Mouse (Mus musculus) T-cell, adult 2 months (primary cell): ENCODE measurements at regions not wholly inside any gene's neighbourhood (a gene's known extent, or its start where the extent isn't known, plus 50 kb on each side); places are given as distances from the start of the nearest gene placed in this dataset.

Experiments used
- DNase-seq: peaks from one replicate; pipeline ENCODE4 v3.0.0; 2022; ENCODE audit warnings: low spot score

DNA sequence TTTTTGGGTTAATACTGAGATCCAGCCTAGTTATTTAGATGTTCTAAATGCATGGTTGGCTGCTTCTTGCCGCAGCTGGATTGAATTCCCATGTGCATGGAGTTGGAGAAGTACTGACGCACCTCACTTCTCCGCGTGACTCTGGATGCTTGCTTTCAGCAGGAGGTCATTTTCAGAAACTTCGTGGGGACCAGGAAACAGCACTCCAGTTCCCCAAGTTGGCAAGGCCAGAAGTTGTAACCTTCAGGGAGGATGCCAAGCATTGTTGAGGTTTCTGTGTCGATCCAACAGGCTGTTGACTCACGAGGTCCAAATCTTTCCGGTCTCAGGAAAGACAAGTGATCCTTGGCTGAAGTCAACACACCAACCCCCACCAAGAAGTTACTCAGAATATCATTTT is 167.6 kb upstream of the Dpt start:
- DNase-seq: no peak

DNA sequence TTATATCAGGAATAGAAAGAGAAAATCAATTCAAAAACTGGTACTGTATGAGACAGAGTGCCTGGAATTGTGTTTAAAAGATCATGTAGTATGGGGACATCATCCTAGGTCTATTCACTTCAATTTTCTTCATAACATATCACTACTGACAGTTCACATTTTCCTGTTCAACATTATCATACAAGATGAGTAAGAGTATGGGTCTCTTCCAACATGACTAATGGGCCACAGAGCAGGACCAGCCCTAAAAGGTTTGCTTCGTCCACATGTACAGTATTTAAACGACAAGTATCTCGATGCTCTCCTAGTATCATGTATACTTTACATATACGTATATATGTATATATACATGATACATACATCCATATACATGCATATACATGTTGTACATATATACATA is 164.8 kb upstream of the Atp1b1 start:
- no peak for DNase-seq

DNA sequence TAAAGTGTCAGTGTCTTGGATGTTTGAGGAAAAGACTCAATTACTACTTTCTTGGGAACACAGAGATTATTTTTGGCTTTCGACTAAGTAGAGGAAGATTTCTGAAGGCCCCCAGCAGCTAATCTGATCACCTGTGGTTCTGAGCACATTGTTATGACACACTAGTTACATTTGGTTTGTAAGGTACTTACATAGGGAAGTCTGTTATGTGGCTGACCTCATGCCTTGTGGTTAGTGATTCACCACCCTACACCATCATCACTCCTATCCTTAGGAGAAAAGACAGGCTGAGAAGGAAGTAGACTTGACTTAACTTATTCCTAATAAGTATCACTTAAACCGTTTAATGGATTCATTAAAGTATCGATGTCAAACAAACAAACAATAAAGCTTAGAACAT is 164.3 kb upstream of the Atp1b1 start:
- DNase-seq: no peak

DNA sequence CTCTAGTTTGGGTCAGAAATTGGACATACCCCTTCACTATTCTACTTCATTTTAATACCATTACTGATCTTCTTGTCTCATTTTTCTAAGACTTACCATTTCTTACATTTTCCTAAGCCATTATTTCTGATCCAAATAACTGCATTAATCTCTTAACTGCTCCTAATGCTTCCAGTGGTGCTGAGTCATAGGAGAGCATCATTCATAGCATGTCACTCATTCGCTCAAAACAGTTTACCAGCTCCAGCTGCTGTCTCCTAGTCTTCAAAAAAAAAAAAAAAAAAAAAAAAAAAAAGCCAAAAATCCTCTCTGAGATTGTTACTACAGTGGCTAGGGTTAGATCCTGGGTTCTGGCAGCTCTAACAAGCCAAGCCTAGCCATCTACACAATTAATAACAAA is 162.0 kb upstream of the Atp1b1 start:
- DNase-seq: no peak

DNA sequence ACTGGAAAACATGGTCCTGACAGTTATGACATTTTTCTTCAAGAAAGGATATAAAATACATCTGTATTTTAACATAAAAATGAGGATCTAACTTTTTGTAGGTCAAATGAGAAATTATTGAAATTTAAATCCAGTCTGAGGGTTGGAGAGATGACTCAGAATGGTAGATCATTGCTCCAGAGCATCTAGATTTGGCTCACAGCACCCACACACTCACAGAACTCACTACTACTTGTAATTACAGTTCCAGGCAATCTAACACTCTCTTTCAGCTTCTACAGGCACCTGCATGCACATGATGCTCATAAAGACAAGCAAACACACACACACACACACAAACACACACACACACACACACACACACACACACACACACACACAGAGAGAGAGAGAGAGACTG is 159.7 kb upstream of the Atp1b1 start:
- DNase-seq: no peak

DNA sequence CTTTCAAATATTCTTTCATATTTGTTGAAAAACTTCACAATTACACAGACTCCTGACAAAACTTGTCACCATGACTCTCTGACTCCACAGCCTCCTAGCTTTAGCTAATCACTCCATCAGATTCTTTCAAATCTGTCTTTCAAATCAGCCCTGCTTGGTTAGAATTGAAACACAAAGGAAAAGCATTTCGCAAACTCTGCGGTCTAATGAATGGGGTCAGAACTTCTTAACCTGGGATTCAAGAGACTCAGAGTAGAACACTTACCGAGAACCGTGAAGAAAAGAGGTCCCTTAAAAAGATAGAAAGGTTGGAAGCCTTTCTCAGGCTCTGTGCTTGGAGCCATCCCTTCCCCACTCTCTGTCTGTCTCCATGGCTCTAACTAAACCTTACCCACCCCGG is 148.9 kb upstream of the Atp1b1 start:
- DNase-seq: no peak

DNA sequence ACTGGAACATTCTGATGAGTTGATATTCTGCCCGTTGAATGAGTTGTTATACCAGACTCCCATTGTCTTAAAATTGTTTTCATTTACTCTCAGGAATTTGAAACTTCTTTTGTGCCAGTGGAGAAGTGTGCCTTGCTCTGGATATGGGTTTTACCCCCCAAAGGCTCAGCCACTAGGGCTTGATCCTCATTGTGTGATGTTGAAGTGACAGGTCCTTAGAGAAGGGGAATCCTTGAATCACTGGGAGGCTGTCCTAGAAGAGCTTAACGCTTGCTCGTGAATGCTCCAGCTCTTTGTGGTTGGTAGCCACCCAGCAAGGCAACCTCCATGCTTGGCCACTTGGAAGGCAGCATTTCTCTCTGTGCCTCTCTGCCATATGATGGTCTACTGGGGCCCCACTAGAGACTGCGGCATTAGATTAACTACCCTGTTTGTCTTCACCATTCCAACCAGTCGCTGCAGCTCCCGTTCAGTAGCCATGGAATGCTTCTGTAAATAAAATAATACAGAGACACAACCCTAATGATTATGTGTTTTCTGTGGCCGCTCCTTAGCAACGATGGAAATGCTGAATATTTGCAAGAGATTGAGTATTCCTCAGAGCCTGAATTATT is 148.1 kb upstream of the Atp1b1 start:
- no peak for DNase-seq

DNA sequence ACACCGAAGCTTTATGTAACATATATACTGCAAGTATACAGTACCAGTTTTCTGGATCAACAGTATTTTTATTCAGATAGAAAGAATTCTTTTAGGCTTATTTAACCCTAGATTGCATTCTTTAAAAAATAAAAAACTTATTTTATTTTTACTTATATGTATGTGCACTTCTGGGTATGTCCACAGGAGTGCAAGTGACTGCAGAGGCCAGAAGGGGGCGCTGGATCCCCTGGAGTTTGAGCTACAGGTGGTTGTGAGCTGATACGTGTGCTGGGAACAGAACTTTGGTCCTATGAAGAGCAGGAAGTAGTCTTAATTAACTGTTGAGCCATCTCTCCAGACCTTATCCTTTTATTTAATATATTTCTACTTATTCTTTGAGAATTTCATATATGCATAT is 145.3 kb upstream of the Atp1b1 start:
- DNase-seq: no peak

DNA sequence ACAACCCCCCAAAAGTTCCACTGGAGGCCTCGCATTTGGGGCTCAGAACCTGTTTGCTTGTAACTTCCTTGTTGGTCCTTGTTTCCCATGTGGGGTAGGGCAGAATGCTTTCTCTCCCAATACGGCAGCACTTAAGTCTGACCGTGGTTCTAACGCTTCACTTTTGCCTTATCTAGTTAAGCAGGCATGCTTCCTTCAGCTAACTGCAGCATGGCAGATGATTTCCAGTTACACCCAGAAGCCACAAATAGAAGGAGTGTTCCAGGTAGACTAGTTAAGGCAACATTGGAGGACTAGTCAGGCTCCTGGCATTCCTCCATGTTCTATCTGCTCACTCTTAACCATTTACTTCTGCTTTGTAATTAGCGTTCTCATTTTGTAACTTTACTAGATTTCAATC is 144.4 kb upstream of the Atp1b1 start:
- DNase-seq: no peak

DNA sequence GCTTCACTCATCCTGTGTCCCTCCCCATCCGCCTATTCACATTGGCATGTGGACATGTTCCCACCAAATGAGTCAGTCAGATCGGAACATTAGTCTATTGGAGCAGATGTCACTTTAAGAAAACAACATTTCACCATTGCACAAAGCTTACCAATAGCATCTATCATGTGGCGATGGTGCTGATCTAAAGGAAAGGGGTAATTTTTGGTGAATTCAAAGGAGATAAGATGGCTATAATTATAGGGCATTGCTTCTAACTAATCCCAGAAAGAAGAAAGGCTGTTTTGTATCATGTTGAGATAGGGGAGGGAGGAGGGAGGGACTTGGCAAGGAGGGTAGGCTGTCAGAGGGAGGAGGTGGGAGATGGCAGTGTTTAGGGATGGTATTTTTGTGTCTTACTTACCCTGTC is 132.1 kb upstream of the Atp1b1 start:
- DNase-seq: no peak

DNA sequence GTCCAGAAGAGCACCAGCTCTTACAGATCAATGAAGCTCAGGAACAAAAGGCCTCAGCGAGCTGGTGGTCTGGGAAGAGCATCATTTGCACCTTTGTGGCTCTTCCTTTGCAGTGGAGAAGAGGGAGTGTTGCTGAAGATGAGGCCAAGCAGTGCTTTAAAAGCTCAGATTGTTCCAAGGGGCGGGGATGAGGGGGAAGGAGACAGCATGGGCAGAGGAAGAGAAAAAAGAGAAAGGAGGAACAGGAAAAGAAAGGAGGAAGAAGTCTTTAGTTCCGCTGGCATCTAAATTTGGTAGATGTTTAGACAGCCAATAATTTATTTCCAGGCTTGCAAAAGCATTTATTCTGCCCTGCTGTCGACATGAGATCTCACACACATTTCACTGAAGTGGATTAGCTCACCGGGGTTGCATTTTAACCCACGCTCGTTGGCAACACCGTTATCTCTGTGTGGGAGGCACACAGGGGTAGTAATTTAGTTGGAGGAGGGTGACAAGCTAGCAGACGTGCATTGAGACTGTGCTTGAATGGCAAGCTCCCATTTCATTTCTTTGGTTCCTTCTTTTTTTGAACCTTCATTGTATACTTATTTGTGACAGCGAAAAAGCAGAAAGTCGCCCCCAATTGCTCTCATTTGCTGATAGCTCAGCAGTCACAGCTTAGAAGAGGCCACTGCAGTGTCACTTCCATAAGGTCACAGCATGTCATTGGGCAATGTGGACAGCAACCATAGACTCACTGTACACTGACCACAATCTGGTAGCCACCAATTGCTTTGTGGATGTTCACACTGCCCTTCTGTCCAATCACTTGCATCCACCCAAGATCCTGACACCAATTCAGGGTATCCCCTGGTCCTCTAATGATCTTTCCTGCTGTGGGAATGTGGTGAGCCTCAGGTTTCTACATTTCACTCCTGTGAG is 128.2 kb upstream of the Atp1b1 start:
- no peak for DNase-seq

DNA sequence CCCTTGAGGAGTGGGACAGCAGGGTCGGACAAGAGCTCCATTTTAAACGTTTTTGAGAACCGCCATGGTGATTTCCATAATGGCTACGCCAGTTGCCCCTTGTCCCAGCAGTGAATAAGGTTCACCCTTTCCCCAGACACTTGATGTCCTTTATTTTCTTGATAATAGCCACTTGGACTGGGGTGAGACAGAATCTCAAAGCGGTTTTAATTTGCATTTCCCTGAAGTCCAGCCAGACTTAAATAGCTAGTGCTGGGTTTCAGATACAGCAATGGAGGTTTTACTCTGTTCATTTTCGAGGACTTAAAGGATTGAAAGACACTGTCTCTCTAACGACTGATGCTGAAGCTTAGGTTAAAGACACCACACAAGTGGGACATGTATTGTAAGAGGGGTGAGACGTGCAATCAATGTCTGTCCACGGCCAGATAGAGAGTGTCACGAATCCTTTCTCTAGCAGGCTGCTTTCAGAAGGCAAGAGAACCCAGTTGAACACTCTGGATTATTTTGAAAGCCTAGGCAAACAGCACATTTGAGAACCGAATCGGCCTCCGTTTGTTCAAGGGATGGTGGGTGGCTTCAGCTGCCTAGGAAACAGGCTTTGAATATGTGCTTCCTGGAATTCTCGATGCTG is 118.8 kb upstream of the Atp1b1 start:
- no peak for DNase-seq

DNA sequence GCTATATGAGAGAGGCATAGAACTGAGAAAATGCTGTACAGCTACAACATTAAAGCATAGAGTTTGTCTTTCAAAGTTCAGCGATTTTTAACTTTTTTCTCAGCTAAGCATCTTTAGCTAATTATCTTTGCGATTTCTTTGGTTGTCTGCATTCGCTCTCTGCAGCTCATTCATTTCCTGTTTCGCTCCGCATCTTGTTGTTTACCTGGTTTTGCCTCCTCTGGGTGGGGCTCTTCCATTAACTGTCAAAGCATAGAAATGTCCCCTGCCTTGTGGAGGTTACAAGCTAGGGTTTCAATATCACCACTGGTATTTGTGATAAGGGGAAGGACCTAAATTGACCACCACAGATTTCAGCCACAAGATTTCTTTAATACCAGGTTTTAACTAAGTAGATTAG is 115.5 kb upstream of the Atp1b1 start:
- DNase-seq: peak; percentile 20

DNA sequence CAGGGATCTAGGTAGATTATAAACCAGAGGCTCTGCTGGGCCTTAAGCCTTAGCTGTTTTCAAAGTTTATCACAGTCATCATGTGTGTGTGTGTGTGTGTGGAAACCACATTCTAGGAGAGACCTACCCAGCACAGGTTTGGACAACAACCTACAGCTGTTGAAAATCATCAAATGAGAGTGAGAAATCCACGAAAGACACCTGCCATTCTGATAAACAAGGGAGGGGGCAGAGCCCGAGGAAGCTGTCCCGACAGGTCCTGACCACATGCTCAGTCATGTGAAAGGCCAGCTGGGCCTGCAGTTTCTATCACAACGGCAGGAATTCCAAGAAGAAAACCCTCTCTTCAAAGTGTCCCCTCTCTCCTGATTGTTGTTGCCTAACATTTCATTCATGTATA is 114.0 kb upstream of the Atp1b1 start:
- DNase-seq: no peak

DNA sequence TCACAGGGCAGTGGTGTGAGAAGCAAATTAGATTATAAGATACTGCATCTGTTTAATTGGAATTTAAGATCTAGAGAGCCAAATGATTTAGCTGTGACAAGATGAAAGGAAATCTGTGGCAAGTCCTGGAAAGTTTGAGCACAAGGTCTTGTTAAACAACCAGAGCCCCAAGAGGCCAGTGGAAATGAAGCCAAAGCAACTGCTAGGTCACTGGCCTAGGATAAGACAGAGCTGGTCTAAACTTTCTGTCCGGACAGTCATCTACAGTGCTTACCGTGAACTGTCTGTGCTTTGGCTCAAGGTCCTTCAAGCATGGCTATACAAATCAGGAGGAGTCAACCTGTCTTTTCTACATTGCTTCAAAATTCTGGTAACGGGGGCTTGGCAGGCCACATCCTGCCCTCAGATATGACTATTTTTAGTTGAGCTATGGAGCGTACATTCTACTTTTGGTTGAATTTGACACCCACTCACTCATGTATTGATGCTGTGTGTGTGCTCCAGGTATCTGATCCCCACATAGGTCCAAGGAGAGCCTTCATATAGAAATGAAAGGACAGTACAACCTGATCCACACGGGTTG is 113.4 kb upstream of the Atp1b1 start:
- DNase-seq: peak; percentile 39

DNA sequence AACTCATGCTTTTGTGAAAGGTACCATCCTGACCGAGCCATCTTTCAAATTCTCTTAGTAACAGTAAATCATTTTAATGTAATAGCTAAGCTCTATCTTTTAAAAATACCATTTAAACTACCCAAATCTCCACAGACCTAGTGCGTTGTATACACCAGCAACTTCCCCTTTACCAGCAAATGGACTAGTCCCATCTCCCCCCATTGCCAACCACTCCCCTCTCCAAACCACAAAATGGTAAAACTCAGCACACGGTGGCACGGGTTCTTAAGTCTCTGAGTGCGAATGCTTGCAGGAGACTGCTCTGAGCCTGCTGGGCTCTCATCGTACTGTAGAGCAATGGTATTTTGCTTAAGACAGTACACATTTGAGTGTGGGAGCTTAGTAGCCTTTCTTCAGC is 106.7 kb upstream of the Atp1b1 start:
- no peak for DNase-seq

DNA sequence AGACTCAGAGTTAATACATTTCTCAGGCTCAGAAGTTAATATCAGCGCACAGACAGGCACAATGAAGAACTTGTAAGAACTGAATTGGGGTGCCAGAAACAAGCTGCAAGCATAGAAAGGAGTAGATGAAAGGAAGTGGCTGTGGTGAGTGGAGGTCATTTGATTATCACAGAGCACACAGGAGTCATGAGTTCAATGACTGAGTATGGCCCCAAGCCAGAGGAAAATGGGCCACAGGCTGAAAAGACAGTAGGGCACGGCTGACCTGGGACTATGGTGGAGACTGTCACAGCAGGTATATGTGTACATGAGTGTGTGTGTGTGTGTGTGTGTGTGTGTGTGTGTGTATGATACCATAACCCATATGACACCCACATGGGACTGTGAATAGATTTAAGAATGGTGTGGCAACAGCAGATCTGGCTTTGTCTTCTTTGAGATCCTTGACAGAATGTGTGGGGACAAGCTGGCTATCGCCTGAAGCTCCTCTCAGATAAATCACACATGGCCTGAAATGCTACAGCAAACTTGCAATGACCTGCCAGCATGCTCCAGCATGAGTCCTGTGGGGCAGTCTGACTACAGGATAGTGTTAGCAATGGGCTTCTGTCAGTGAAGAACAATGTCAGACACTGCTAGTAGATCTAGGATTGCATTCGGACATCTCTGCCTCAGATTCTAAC is 101.5 kb upstream of the Atp1b1 start:
- DNase-seq: no peak

DNA sequence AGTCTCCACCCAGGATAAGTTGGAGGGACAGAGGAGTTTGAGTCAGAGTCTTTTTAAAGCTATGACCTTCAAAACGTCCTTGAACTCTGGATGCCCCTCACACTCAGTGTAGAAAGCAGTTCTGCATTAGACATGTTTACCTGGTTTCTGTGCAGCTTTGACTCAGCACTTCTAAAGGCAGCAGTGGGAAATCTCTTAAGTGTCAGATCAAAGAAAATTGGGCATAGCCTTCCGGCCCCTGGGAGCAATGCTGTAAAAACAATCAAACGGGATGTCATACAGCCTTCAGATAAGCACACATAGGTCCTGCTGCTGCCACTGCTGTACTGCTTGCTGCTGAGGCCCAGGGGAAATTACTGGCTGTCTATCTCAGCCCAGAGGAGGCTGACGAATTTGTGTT is 94.5 kb upstream of the Atp1b1 start:
- DNase-seq: no peak

DNA sequence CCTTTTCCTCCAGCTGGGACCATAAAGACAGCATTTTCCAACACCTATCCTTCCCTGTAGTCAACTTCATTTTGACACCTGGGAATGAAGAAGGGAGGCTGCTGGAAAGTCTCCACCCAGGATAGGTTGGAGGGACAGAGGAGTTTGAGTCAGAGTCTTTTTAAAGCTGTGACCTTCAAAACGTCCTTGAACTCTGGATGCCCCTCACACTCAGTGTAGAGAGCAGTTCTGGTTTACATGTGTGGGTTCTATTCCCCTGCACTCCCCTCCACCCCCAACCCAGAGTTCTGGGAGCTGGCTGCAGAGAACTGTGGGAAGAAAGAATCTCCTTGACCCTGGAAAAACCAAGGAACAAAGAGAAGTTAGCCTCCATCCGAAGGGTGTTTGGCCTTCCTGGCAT is 92.9 kb upstream of the Atp1b1 start:
- no peak for DNase-seq

DNA sequence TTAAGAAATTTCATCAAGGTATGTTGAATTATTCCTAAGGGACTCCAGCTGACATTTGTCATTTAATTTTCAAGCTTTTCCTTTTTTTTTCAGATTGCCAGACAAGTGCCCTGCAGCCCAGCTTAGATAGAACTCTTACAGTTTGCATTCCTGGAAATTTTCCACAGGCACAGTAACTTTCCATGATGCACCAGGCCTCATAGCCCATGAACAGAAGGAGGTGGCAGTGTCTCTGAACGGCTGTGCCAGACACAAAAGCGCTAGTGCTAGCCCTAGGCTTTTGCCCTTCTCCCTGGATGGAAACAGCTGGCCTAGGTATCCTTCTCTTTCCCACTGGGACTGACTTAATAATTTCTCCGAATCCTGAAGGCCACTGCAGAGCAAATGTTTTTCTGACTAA is 92.4 kb upstream of the Atp1b1 start:
- no peak for DNase-seq

DNA sequence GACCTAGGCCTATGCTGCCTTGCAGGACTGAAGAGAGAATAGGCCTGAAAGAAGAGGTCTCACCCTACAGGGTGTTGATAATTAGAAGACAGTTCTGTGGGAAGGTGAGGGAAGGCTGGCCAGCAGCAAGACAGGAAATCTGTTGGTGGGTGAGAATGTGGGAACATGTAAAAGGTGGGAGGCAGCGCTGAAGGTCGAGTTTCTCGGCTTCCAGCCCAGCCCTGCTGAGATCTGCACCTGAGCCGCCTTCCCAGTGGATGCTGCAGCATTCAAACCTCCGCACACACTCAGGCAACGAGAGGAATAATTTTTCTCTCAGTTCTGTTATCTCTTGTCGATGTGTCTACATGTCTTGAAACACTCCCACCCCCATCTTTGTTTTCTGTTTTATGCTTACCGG is 89.9 kb upstream of the Atp1b1 start:
- no peak for DNase-seq

DNA sequence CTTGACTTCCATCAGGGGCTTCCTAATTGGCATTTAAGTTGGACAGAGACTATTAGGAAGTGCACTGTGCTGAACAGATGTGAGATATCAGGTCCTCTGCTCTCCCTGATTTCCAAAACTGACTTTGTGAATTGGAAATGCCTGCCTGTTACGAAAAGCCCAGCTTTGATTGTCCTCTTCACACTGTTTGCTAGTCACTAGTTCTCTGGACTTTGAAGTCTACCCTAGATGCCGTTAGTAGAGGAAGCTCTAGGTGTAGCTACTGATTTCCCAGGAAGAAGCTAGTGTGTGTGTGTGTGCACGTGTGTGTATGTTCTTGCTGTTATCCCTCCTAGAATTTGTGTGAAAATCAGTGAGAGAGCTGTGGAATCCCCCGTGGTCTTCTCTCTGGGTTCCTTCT is 87.7 kb upstream of the Atp1b1 start:
- DNase-seq: no peak
